Mouse (Mus musculus): ENCODE measurements around the gene Trp53i11.

GRCm38 (mm10) chr2:93212386-93212785 is 25.0 kb downstream of the Trp53i11 start:
- TF ChIP-seq CTCF (IDR thresholded peaks at IDR 0.05; ENCODE audit: borderline replicate concordance, extremely low read depth, insufficient read depth, insufficient read length) (no peak; the same call in 1 of the 2 replicates), POLR2A (IDR thresholded peaks at IDR 0.05; ENCODE audit: borderline replicate concordance, extremely low read depth, insufficient read depth, insufficient read length, poor library complexity, severe bottlenecking) (no peak)
